Mouse (Mus musculus) liver, adult 2 months (tissue): ENCODE results near the gene Mrtfb. TPM values are rescaled to one million over a fixed set of nuclear protein-coding genes. Genes with fewer than 3 reads are reported as not detected.
A peak's percentile ranks its signal among the peaks of the same experiment; 100 is the strongest.

Experiments used
- DNase-seq: peaks from one replicate; pipeline ENCODE4 v3.0.0-alpha.2; 2011; ENCODE audit warnings: low read depth, low spot score; ENCODE audit errors: extremely low read depth
- H3K27ac ChIP-seq: fragments of 200-500 bp; replicated peaks from 2 replicates; pipeline ENCODE4 v1.5.1; 2012; ENCODE audit warnings: low read depth, mild to moderate bottlenecking, control low read depth, inconsistent platforms, low read length; ENCODE audit not compliant: insufficient read depth
- H3K27me3 ChIP-seq: fragments of 200-500 bp; 2 replicates; pipeline ENCODE4 v1.6.1; 2012; ENCODE audit warnings: mild to moderate bottlenecking, moderate library complexity, low read length, inconsistent platforms; ENCODE audit not compliant: control insufficient read depth, insufficient read depth
- H3K36me3 ChIP-seq: fragments of 200-500 bp; 2 replicates; pipeline ENCODE4 v1.6.1; 2012; ENCODE audit warnings: low read length, inconsistent platforms; ENCODE audit not compliant: control insufficient read depth, insufficient read depth
- H3K4me1 ChIP-seq: fragments of 200-500 bp; 2 replicates; pipeline ENCODE4 v1.6.1; 2011; ENCODE audit warnings: low read length; ENCODE audit not compliant: control insufficient read depth, insufficient read depth
- H3K4me3 ChIP-seq: fragments of 200-500 bp; 2 replicates; pipeline ENCODE4 v1.5.1; 2011; ENCODE audit warnings: low read depth, mild to moderate bottlenecking, control low read depth, low read length, moderate library complexity; ENCODE audit not compliant: insufficient read depth
- H3K79me2 ChIP-seq: fragments of 200-500 bp; 2 replicates; pipeline ENCODE4 v1.6.1; 2012; ENCODE audit warnings: inconsistent platforms, mild to moderate bottlenecking, low read length, moderate library complexity; ENCODE audit not compliant: control insufficient read depth, insufficient read depth
- H3K9ac ChIP-seq: fragments of 200-500 bp; 2 replicates; pipeline ENCODE4 v1.6.1; 2012; ENCODE audit warnings: low read depth, mild to moderate bottlenecking, control low read depth, inconsistent platforms, low read length
- CTCF ChIP-seq: fragments of 200-500 bp; IDR thresholded peaks from 2 replicates; pipeline ENCODE4 v1.5.1; 2011; ENCODE audit warnings: low read depth, low read length, control low read depth
- POLR2A ChIP-seq: fragments of 200-500 bp; IDR thresholded peaks from 2 replicates; pipeline ENCODE4 v1.6.1; 2011; ENCODE audit warnings: low read length, control low read depth; ENCODE audit not compliant: insufficient read depth; ENCODE audit errors: extremely low read depth
- WGBS: fragments of 180-500 bp; shearing (Covaris S2); methylation state at CpG from one replicate; pipeline ENCODE4 v1.1.7; 2018; 5-methylcytosine and 5-hydroxymethylcytosine counted together
- polyA plus RNA-seq: library from polyadenylated mRNA; depleted of rRNA; stranded (reverse); fragments of >200 nt; gene quantifications from 2 replicates; pipeline ENCODE4 v1.2.3, GENCODE M21; 2012
- total RNA-seq: library from RNA; depleted of rRNA; stranded (reverse); fragments of >200 nt; gene quantifications from 2 replicates; pipeline ENCODE4 v1.2.3, GENCODE M21; 2014

The Mrtfb gene
- total and polyA plus RNA-seq, 2 experiments: 4.2 to 9.4 TPM

- H3K27ac ChIP-seq: no peak overlapping the region
- H3K9ac ChIP-seq: no peak overlapping the region
- TF ChIP-seq CTCF (no peak), POLR2A (no peak)
- no peaks in the 10 kb centered on the region for H3K79me2 ChIP-seq
- DNase-seq: no peak
- no peaks in the 10 kb centered on the region for H3K4me1 ChIP-seq
- no peaks in the 10 kb centered on the region for H3K36me3 ChIP-seq
- 88% methylated on average over 5 of the region's 5 CpGs for WGBS
- no peak overlapping the region for H3K4me3 ChIP-seq
- no peaks in the 10 kb centered on the region for H3K27me3 ChIP-seq
Measured at GRCm38 (mm10) chr16:13428077-13428476, 171.8 kb downstream of the Mrtfb start.

GRCm38 (mm10) chr16:13428806-13429205, 172.5 kb downstream of the Mrtfb start:
- H3K79me2 ChIP-seq: no peaks in the 10 kb centered on the region
- H3K4me3 ChIP-seq: no peak overlapping the region
- no peaks in the 10 kb centered on the region for H3K4me1 ChIP-seq
- H3K36me3 ChIP-seq: no peaks in the 10 kb centered on the region
- DNase-seq: no peak
- no peak overlapping the region for H3K9ac ChIP-seq
- WGBS: 100% methylated on average over 1 of the region's 1 CpGs
- H3K27ac ChIP-seq: no peak overlapping the region
- H3K27me3 ChIP-seq: no peaks in the 10 kb centered on the region
- TF ChIP-seq CTCF: no peak
- no peak for TF ChIP-seq POLR2A

- Histone ChIP-seq H3K27ac (no peak overlapping the region), H3K4me3 (no peak overlapping the region), H3K4me1 (no peaks in the 10 kb centered on the region), H3K27me3 (no peaks in the 10 kb centered on the region), H3K9ac (no peak overlapping the region), H3K36me3 (no peaks in the 10 kb centered on the region), H3K79me2 (no peaks in the 10 kb centered on the region)
- no peak for TF ChIP-seq POLR2A
- no peak for TF ChIP-seq CTCF
- no peak for DNase-seq
- WGBS: 86% methylated on average over 7 of the region's 7 CpGs
Measured at GRCm38 (mm10) chr16:13429921-13430606, 173.8 kb downstream of the Mrtfb start.

- Histone ChIP-seq H3K79me2 (no peaks in the 10 kb centered on the region), H3K4me1 (no peaks in the 10 kb centered on the region), H3K27me3 (no peaks in the 10 kb centered on the region), H3K36me3 (no peaks in the 10 kb centered on the region), H3K4me3 (no peak overlapping the region), H3K27ac (no peak overlapping the region), H3K9ac (no peak overlapping the region)
- TF ChIP-seq CTCF (no peak), POLR2A (no peak)
- DNase-seq: no peak
- 67% methylated on average over 1 of the region's 1 CpGs for WGBS
Measured at GRCm38 (mm10) chr16:13430940-13431339, 174.7 kb downstream of the Mrtfb start.

GRCm38 (mm10) chr16:13435627-13436026, 179.3 kb downstream of the Mrtfb start:
- H3K27me3 ChIP-seq: no peaks in the 10 kb centered on the region
- no peaks in the 10 kb centered on the region for H3K4me1 ChIP-seq
- H3K9ac ChIP-seq: no peak overlapping the region
- no peak overlapping the region for H3K27ac ChIP-seq
- H3K36me3 ChIP-seq: no peaks in the 10 kb centered on the region
- H3K4me3 ChIP-seq: no peak overlapping the region
- 97% methylated on average over 2 of the region's 2 CpGs for WGBS
- no peak for DNase-seq
- no peaks in the 10 kb centered on the region for H3K79me2 ChIP-seq
- TF ChIP-seq CTCF (no peak), POLR2A (no peak)

- WGBS: under 1% methylated on average over 58 of the region's 58 CpGs
- DNase-seq: peak; percentile 76
- Histone ChIP-seq H3K4me1 (no peaks in the 10 kb centered on the region), H3K9ac (peak overlapping the region; percentile 74), H3K79me2 (no peaks in the 10 kb centered on the region), H3K27me3 (no peaks in the 10 kb centered on the region), H3K4me3 (peak overlapping the region; percentile 60), H3K27ac (no peak overlapping the region), H3K36me3 (no peaks in the 10 kb centered on the region)
- TF ChIP-seq POLR2A (no peak), CTCF (no peak)
Measured at GRCm38 (mm10) chr16:13437037-13437769, 180.9 kb downstream of the Mrtfb start.
